Mouse (Mus musculus): Measurements from ENCODE around the gene Ccl3. TPM values are rescaled to one million over a fixed set of nuclear protein-coding genes. Genes with fewer than 3 reads are reported as not detected.

Gene Ccl3
- polyA plus RNA-seq, 1 experiment from 2014 or later, result not detected

DNA sequence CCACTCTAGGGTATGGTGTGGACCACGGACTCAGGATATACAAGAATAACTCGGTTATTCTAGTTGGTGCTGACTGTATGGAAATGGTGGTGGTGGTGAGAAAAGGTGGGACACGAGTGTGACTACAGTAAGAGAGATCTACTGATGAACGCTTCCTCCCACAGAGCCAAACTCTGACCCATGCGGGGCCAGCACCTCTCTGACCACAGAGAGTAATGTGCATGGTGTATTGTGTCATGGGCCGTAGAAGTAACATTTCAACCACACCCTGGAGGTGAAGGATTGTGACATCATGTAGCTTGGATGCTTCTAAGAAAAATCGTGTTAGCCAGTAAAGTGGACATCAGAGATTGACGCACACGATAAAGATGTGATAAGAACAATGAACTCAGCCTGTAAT lies 20.3 kb downstream of the Ccl3 start:
- no peaks in the 10 kb centered on the region for H3K27me3 ChIP-seq
- DNase-seq (ENCODE audit: low read depth, low spot score) (no peak), ATAC-seq (no peak)
- in situ Hi-C loops (cut with MboI; ENCODE audit: low pct_unique_long_range_greater_than_20kb), result loop anchor here (5.0 kb wide), 1 partner anchor 62 kb away; no protein-coding TSS in a partner anchor
- CTCF ChIA-PET, result no interaction called here
- POLR2A ChIA-PET, result no interaction called here
- TF ChIP-seq CTCF (IDR thresholded peaks at IDR 0.05), result no peak

DNA sequence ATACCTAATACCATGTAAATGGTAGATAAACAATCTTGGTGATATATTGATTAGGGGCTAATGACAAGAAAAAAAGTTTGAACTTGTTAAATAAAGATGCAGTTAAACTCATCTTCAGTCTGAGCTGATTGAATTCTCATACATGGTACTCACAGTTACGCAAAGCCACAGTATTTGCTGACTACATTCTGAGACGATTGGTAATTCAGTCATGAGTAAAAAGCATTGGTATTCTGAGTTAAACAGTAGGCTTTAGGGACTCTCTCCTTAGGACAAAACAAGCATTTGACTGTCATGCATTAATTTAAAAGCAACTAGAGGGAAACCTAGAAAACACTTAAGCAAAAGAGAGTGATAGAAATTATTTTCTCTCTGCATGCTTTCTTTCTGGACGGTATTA lies 25.6 kb downstream of the Ccl3 start:
- in situ Hi-C loops (cut with MboI; ENCODE audit: low pct_unique_long_range_greater_than_20kb), result no loop called here
- ATAC-seq, result no peak
- DNase-seq (ENCODE audit: low read depth, low spot score), result no peak
- TF ChIP-seq CTCF (IDR thresholded peaks at IDR 0.05), result no peak
- ChIA-PET CTCF (interaction anchor here (1.3 kb wide), 1 partner anchor 9 kb away, joined by 3 read pairs; no protein-coding TSS in a partner anchor), POLR2A (interaction anchor here (0.7 kb wide), 1 partner anchor 232 kb away, joined by 4 read pairs; no protein-coding TSS in a partner anchor)
- no peaks in the 10 kb centered on the region for H3K27me3 ChIP-seq

DNA sequence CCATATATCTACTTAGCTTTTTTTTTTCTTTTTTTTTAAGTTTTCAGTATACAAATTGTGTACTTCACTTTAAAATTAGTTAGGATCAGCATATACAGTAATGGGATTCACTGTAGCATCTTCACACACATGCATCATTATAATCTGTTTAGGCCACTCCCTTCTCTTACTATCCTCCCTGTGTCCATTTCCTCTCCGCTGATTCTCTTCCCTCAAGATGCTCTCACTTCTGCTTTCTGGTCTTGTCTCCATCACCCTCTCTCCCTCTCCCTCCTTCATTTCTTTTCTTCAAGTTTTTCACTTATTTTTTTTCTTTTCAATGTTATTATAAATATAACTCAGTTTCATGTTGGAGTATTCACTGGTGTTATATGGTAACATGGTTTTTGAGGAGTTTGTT lies 30.1 kb downstream of the Ccl3 start:
- H3K27me3 ChIP-seq, result no peaks in the 10 kb centered on the region
- POLR2A ChIA-PET, result no interaction called here
- DNase-seq (ENCODE audit: low read depth, low spot score) (no peak), ATAC-seq (no peak)
- in situ Hi-C loops (cut with MboI; ENCODE audit: low pct_unique_long_range_greater_than_20kb), result no loop called here
- no peak for TF ChIP-seq CTCF (IDR thresholded peaks at IDR 0.05)
- CTCF ChIA-PET, result interaction anchor here (1.0 kb wide), 1 partner anchor 63 kb away, joined by 3 read pairs; no protein-coding TSS in a partner anchor

DNA sequence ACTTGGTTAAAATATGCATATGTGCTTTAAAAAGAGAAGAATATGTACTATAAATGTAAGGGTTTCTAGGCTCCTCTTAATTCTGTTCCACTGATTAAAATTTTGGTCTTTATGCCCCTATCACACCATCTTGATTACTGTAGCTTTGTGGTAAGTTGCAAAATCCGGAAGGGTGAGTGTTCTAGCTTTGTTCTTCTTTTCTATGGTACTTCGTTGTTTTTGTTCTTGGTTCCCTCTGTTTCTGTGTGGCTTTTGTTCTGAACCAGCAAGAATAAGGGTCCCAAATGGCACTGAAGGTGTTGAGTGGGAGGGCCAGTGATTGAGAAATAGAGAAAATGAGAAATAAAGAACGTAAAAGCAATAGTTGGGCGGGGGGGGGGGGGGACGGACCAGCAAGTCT lies 30.9 kb downstream of the Ccl3 start:
- ChIA-PET POLR2A (no interaction called here), CTCF (interaction anchor here (1.0 to 2.3 kb wide), 2 partner anchors 13 to 62 kb away, joined by 3 to 5 read pairs; no protein-coding TSS in a partner anchor)
- in situ Hi-C loops (cut with MboI; ENCODE audit: low pct_unique_long_range_greater_than_20kb), result no loop called here
- no peak for DNase-seq (ENCODE audit: low read depth, low spot score)
- TF ChIP-seq CTCF (IDR thresholded peaks at IDR 0.05), result no peak
- no peaks in the 10 kb centered on the region for H3K27me3 ChIP-seq
- ATAC-seq, result no peak

DNA sequence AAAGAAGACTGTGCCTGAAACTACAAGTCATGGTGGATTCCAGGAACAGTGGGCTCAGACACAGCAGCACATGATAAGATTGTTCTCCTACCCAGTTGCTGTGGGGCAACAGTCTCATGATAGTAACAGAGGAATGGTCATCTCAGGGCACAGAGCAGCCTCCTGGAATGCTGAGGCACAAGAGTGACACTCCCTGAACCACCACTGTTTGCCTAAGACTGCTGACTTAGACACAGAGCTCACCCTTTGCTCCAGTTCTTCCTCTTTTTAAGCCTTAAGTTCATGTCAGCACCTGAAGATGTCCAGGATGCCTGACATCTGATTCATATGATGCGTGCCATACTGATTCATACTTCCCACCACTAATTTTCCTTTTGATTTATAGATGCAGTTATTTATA lies 32.6 kb downstream of the Ccl3 start:
- ChIA-PET CTCF (interaction anchor here (1.0 to 2.3 kb wide), 2 partner anchors 15 to 20 kb away, joined by 3 to 5 read pairs; no protein-coding TSS in a partner anchor), POLR2A (no interaction called here)
- TF ChIP-seq CTCF (IDR thresholded peaks at IDR 0.05), result no peak
- H3K27me3 ChIP-seq, result no peaks in the 10 kb centered on the region
- in situ Hi-C loops (cut with MboI; ENCODE audit: low pct_unique_long_range_greater_than_20kb), result no loop called here
- ATAC-seq (no peak), DNase-seq (ENCODE audit: low read depth, low spot score) (no peak)

DNA sequence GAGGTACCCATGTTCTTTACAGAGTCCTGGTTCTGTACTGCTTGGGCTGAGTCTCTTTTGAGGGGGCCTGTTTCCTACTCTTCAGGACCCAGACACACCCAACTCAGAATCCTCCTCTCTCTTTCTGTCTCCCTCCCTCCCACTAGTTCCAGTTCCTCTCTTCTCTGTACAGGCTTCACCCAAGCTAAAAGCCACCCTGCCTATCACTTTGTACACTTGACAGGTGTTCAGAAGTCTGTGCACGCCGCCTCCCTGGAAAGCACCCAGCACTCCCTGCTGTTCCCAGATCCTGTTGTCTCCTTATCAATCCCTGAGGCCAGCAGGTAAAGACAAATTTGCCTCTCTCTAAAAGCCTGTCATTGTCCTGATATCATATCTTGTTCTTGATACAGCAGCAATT lies 38.3 kb downstream of the Ccl3 start:
- ATAC-seq (no peak), DNase-seq (ENCODE audit: low read depth, low spot score) (no peak)
- CTCF ChIA-PET, result no interaction called here
- TF ChIP-seq CTCF (IDR thresholded peaks at IDR 0.05), result no peak
- POLR2A ChIA-PET, result no interaction called here
- H3K27me3 ChIP-seq, result no peaks in the 10 kb centered on the region
- in situ Hi-C loops (cut with MboI; ENCODE audit: low pct_unique_long_range_greater_than_20kb), result no loop called here

DNA sequence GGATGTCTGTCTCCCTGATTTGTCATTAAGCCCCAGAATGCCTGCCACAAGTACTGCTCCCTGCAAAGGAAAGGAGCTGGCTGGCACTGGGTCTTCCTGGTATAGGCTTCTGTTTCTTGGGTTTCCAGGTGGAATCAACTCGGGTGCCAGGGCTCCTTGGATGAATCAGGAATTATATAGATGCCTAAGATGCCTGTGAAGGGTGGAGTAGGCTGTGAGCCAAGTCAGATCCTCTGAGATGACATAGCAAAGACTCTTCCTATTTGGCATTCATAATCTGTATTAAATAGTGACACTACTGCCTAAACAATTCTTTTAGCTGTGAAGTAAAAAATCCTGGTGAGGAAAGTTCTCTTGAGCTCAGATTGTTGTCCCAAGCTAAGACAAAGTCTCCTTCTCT lies 42.8 kb downstream of the Ccl3 start:
- H3K27me3 ChIP-seq, result no peaks in the 10 kb centered on the region
- CTCF ChIA-PET, result no interaction called here
- ATAC-seq, result no peak
- DNase-seq (ENCODE audit: low read depth, low spot score), result no peak
- POLR2A ChIA-PET, result no interaction called here
- in situ Hi-C loops (cut with MboI; ENCODE audit: low pct_unique_long_range_greater_than_20kb), result no loop called here
- TF ChIP-seq CTCF (IDR thresholded peaks at IDR 0.05), result no peak

DNA sequence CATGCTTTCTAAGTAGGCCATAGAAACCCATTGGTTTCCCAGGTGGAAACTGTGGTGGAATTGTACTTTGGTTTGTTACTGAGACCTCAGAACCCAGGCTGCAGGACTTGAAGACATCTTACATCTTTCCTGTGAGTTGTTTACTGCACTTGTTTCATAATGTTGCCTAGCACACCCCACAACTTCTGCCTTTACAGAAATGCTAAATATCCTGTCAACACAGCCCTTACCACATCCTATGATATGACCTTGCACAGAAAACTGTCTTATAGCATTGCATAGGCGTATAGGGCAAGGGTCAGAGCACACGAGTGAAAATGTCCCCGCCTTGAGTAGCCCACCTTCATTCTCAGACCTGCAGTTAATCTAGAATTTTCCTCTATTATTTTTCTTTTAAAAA lies 43.6 kb downstream of the Ccl3 start:
- in situ Hi-C loops (cut with MboI; ENCODE audit: low pct_unique_long_range_greater_than_20kb), result no loop called here
- POLR2A ChIA-PET, result no interaction called here
- DNase-seq (ENCODE audit: low read depth, low spot score) (no peak), ATAC-seq (no peak)
- no peaks in the 10 kb centered on the region for H3K27me3 ChIP-seq
- TF ChIP-seq CTCF (IDR thresholded peaks at IDR 0.05), result no peak
- CTCF ChIA-PET, result no interaction called here

DNA sequence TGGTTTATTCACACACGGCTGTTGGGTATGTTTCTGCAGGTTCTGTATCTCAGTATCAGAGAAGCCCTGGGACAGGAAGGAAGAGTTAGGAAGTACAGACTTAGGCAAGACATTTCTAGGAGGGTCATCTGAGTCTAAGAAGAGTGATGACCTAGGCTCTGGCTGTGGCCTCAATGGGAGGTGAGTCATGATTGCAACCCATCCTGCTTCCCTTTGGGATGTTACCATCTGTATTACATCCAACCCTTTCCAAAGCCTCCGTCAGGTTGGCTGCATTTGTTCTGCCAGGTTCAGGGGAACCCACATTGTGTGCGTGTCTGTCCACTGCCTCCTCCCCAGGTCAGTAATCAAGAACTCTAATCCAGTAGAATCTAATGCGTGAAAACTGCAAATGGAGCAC lies 44.5 kb downstream of the Ccl3 start:
- in situ Hi-C loops (cut with MboI; ENCODE audit: low pct_unique_long_range_greater_than_20kb), result no loop called here
- ChIA-PET POLR2A (no interaction called here), CTCF (no interaction called here)
- no peak for TF ChIP-seq CTCF (IDR thresholded peaks at IDR 0.05)
- DNase-seq (ENCODE audit: low read depth, low spot score) (no peak), ATAC-seq (no peak)
- H3K27me3 ChIP-seq, result no peaks in the 10 kb centered on the region

DNA sequence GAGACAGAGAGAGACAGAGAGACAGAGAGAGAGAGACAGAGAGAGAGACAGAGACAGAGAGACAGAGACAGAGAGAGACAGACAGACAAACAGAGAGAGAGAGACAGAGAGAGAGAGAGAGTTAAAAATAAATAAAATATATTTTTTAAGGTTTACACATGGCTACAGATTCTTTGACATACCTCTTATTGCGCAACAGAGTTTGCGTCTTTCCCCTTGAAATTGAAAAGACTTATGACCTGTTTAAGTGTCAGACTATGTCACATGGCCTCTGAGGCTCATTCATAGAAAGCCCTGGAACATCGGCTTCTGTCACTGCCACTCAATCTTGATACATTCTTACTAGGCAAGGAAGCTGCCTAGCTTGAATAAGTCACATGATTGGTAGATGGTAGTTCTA lies 45.8 kb downstream of the Ccl3 start:
- in situ Hi-C loops (cut with MboI; ENCODE audit: low pct_unique_long_range_greater_than_20kb), result no loop called here
- DNase-seq (ENCODE audit: low read depth, low spot score) (no peak), ATAC-seq (no peak)
- CTCF ChIA-PET, result no interaction called here
- no peaks in the 10 kb centered on the region for H3K27me3 ChIP-seq
- no peak for TF ChIP-seq CTCF (IDR thresholded peaks at IDR 0.05)
- POLR2A ChIA-PET, result no interaction called here

DNA sequence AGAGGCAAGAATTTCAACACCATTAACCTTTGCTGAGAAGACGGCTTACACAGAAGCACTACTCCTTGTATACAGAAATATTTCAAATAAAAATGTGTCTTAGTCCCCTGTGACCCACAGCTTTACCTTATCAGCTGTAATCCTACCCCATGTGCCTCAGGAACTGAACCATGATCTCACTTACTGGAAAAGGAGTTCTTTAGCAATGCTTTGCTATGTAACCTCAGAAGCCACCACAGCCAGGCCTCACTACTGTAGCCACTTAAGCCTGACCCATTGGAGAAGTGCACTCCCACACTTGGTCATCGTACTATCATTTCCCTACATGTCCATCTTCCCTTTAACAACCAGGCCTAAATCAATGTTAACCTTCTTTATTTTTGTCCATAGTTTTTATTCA lies 48.6 kb downstream of the Ccl3 start:
- TF ChIP-seq CTCF (IDR thresholded peaks at IDR 0.05), result no peak
- ChIA-PET CTCF (interaction anchor here (1.4 kb wide), 1 partner anchor 16 kb away, joined by 3 read pairs; no protein-coding TSS in a partner anchor), POLR2A (no interaction called here)
- no peak for ATAC-seq
- no peaks in the 10 kb centered on the region for H3K27me3 ChIP-seq
- no peak for DNase-seq (ENCODE audit: low read depth, low spot score)
- in situ Hi-C loops (cut with MboI; ENCODE audit: low pct_unique_long_range_greater_than_20kb), result no loop called here

DNA sequence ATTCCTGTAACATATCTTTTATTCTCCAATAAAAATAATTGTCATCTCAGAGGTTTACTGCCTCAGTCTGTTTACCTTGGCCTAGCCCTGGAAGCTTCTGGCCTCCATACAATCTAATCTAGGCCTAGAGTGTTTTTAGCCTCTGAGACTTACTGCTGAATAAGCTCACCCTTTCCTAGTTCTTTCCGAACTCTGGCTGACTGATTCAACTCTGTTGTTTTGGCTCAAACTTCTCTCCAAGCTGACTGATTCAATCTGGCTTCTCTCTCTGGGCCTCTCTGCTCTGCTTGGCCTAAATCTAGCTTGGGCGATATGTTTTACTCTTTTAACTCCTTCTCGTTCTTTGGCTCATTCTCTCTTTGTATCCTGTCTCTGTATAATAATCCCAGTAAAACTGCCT lies 50.2 kb downstream of the Ccl3 start:
- CTCF ChIA-PET, result no interaction called here
- no peak for TF ChIP-seq CTCF (IDR thresholded peaks at IDR 0.05)
- POLR2A ChIA-PET, result no interaction called here
- ATAC-seq (no peak), DNase-seq (ENCODE audit: low read depth, low spot score) (no peak)
- in situ Hi-C loops (cut with MboI; ENCODE audit: low pct_unique_long_range_greater_than_20kb), result no loop called here
- no peaks in the 10 kb centered on the region for H3K27me3 ChIP-seq
